Comparison of ENCODE assay signal across 23 mouse cellular contexts in the genomic region with DNA sequence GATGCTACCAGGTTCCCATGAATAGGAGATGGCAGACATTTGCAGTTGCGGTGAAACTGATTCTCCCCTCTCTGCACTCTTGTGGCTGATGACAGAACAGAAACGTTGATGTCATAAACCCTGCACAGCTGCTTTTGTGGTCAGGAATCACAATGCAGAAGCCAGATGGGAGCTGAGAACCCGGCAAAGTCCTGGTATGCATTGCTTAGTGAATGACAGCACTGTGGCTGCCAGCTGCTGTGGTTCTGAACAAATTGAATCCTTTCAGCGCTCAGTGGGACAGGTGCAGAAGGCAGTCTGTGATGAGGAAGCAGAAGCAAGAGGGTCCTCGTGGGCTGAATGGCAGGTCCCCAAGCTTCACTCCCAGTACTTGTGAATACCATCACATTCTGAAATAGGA.
"Had no signal": no experiment of that assay in that cellular context is flagged by ENCODE, and none has a peak within 500 bp of the region (broad histone marks: within the 10 kb centered on the region; RNA-seq: fewer than 3 reads in every experiment).

No protein-coding gene starts in this region.

- H3K4me3 ChIP-seq: layer of hippocampus, adult 2 months; left cerebral cortex, adult 2 months; limb, embryonic 12.5 days; liver, embryonic 13.5 days; midbrain, embryonic 10.5 days; midbrain, embryonic 13.5 days had no signal

- H3K27me3 ChIP-seq: limb, embryonic 12.5 days; liver, embryonic 13.5 days; midbrain, embryonic 13.5 days had no signal

- H3K27ac ChIP-seq: kidney, postnatal 0 days; layer of hippocampus, adult 2 months; left cerebral cortex, adult 2 months; limb, embryonic 12.5 days; liver, embryonic 13.5 days; midbrain, embryonic 10.5 days; midbrain, embryonic 13.5 days; stomach, postnatal 0 days had no signal

- H3K9ac ChIP-seq: limb, embryonic 12.5 days; liver, embryonic 13.5 days; midbrain, embryonic 13.5 days had no signal

- H3K4me2 ChIP-seq: limb, embryonic 12.5 days; liver, embryonic 13.5 days; midbrain, embryonic 13.5 days had no signal

- H3K9me3 ChIP-seq: limb, embryonic 12.5 days; liver, embryonic 13.5 days; midbrain, embryonic 10.5 days; midbrain, embryonic 13.5 days had no signal

- DNase-seq: kidney, adult 2 months; kidney, postnatal 25 days; layer of hippocampus, adult 9-11 months; layer of hippocampus, postnatal 36 days; liver; liver, embryonic 13.5 days; lung, adult 2 months; lung, postnatal 14 days; lung, postnatal 4 days; right cerebral cortex, adult 18-20 months; right cerebral cortex, postnatal 14 days; right cerebral cortex, postnatal 4 days; thymus, adult 2 months; thymus, postnatal 25 days had no signal

- H3K36me3 ChIP-seq: limb, embryonic 12.5 days; liver, embryonic 13.5 days; midbrain, embryonic 10.5 days; midbrain, embryonic 13.5 days had no signal

- H3K4me1 ChIP-seq: midbrain, embryonic 10.5 days; midbrain, embryonic 13.5 days had no signal

- ATAC-seq: intestine, postnatal 0 days; midbrain, embryonic 13.5 days; midbrain, embryonic 16.5 days had no signal
